Mouse (Mus musculus) left cerebral cortex, adult 18-20 months (tissue): ENCODE results near the gene Kcnk18. TPM values are rescaled to one million over a fixed set of nuclear protein-coding genes. Genes with fewer than 3 reads are reported as not detected.

Source experiments
- DNase-seq, 2 experiments: peaks; one replicate each; pipeline ENCODE4 v3.0.0; 2021 to 2022; ENCODE audit warnings: low spot score in 2 of 2, mixed read lengths in 1 of 2
- long read RNA-seq, 2 experiments: library from polyadenylated mRNA; stranded (forward); transcript quantifications; one replicate each; pipeline ENCODE4 v2.0.0; 2021
- total RNA-seq, 2 experiments: library from RNA; stranded (reverse); gene quantifications; 2 replicates each; pipeline ENCODE4 v1.2.3; 2021

Gene Kcnk18
- not detected for total RNA-seq
- long read RNA-seq, experiment 1, result 0 reads
- long read RNA-seq, experiment 2, result 0 reads

GRCm38 (mm10) chr19:59218991-59219390, at the start of gene Kcnk18:
Kcnk18 (plus strand) TSS chr19:59219214.
- no peak for DNase-seq

- DNase-seq, result no peak
These were observed 48.9 kb upstream of the Kcnk18 start, which contains the start of gene Vax1 for GRCm38 (mm10) chr19:59169936-59170765. Vax1 (minus strand) TSS chr19:59170056.

- DNase-seq, result no peak
These were observed 48.3 kb upstream of the Kcnk18 start for GRCm38 (mm10) chr19:59170766-59171095.

- no peak for DNase-seq
These were observed 47.7 kb upstream of the Kcnk18 start for GRCm38 (mm10) chr19:59171151-59171870.

- no peak for DNase-seq
These were observed 47.2 kb upstream of the Kcnk18 start for GRCm38 (mm10) chr19:59171871-59172245.

GRCm38 (mm10) chr19:59172781-59173180, 46.2 kb upstream of the Kcnk18 start:
- DNase-seq, result no peak

GRCm38 (mm10) chr19:59173341-59174015, 45.5 kb upstream of the Kcnk18 start:
- no peak for DNase-seq

GRCm38 (mm10) chr19:59184000-59184399, 35.0 kb upstream of the Kcnk18 start:
- no peak for DNase-seq

GRCm38 (mm10) chr19:59188981-59189380, 30.0 kb upstream of the Kcnk18 start:
- DNase-seq, result no peak

GRCm38 (mm10) chr19:59190431-59191122, 28.4 kb upstream of the Kcnk18 start:
- no peak for DNase-seq

GRCm38 (mm10) chr19:59191123-59191505, 27.9 kb upstream of the Kcnk18 start:
- DNase-seq, result no peak

GRCm38 (mm10) chr19:59192491-59192890, 26.5 kb upstream of the Kcnk18 start:
- no peak for DNase-seq

- no peak for DNase-seq
These were observed 25.6 kb upstream of the Kcnk18 start for GRCm38 (mm10) chr19:59193456-59193855.

GRCm38 (mm10) chr19:59193986-59194820, 24.8 kb upstream of the Kcnk18 start:
- no peak for DNase-seq

GRCm38 (mm10) chr19:59195181-59195770, 23.7 kb upstream of the Kcnk18 start:
- no peak for DNase-seq

- DNase-seq, result peak; percentile 52 to 55
These were observed 22.8 kb upstream of the Kcnk18 start for GRCm38 (mm10) chr19:59196111-59196666.

GRCm38 (mm10) chr19:59198161-59198560, 20.9 kb upstream of the Kcnk18 start:
- peak in 1 of 2 experiments; percentile 47 for DNase-seq

GRCm38 (mm10) chr19:59208475-59208874, 10.5 kb upstream of the Kcnk18 start:
- peak; percentile 80 to 87 for DNase-seq

- DNase-seq, result no peak
These were observed 10.0 kb upstream of the Kcnk18 start for GRCm38 (mm10) chr19:59208986-59209385.

GRCm38 (mm10) chr19:59216891-59217290, 2.1 kb upstream of the Kcnk18 start:
- DNase-seq, result no peak
